Mouse (Mus musculus) CH12.LX (cell line): Measurements from ENCODE around the gene Cdk4. TPM values are rescaled to one million over a fixed set of nuclear protein-coding genes. Genes with fewer than 3 reads are reported as not detected.
A peak's percentile ranks its signal among the peaks of the same experiment; 100 is the strongest.

Experiments used
- DNase-seq: peaks from one replicate; pipeline ENCODE4 v3.0.0-alpha.2; 2013; ENCODE audit errors: extremely low read depth
- H3K27ac ChIP-seq: 2 replicates; pipeline ENCODE4 v1.5.1; 2012; ENCODE audit warnings: low read depth, mild to moderate bottlenecking, control low read depth, moderate library complexity; ENCODE audit not compliant: insufficient read depth
- H3K27me3 ChIP-seq: replicated peaks from 2 replicates; pipeline ENCODE3; 2012; ENCODE audit warnings: inconsistent platforms
- H3K36me3 ChIP-seq, 2 experiments: replicated peaks in 1 of 2; 2 replicates each; pipeline versions ENCODE3 to v1.6.1; 2012; ENCODE audit warnings: inconsistent platforms in 1 of 2, low read length in 1 of 2, mild to moderate bottlenecking in 1 of 2, mixed read lengths in 1 of 2, moderate library complexity in 1 of 2; ENCODE audit not compliant: control insufficient read depth in 1 of 2, insufficient read depth in 1 of 2
- H3K4me1 ChIP-seq, 2 experiments: 2 replicates each; pipeline ENCODE4 v1.6.1; 2012; ENCODE audit warnings: inconsistent platforms in 1 of 2, moderate library complexity in 1 of 2; ENCODE audit not compliant: insufficient read depth in 2 of 2, control insufficient read depth in 1 of 2
- H3K4me2 ChIP-seq: 2 replicates; pipeline ENCODE4 v1.6.1; 2012; ENCODE audit warnings: low read depth, mild to moderate bottlenecking, control low read depth; ENCODE audit not compliant: poor library complexity, insufficient read depth, severe bottlenecking
- H3K4me3 ChIP-seq, 3 experiments: fragments of 150-350 bp in 1 of 3; sonication (generic) in 1 of 3; replicated peaks in 1 of 3; 2 replicates each; pipeline versions ENCODE3 to v1.5.1; 2011 to 2012; ENCODE audit warnings: low read depth in 2 of 3, low read length in 2 of 3, mild to moderate bottlenecking in 2 of 3, moderate library complexity in 2 of 3, control low read depth in 1 of 3, improper control_type of control experiment in 1 of 3, inconsistent platforms in 1 of 3, mixed read lengths in 1 of 3; ENCODE audit not compliant: poor library complexity in 1 of 3
- H3K79me2 ChIP-seq: replicated peaks from 2 replicates; pipeline ENCODE4 v1.6.1; 2012; ENCODE audit warnings: mild to moderate bottlenecking, moderate library complexity; ENCODE audit not compliant: control insufficient read depth, poor library complexity, insufficient read depth, severe bottlenecking; ENCODE audit errors: extremely low read depth
- H3K9ac ChIP-seq: 2 replicates; pipeline ENCODE4 v1.6.1; 2012; ENCODE audit warnings: low read depth, mild to moderate bottlenecking, control low read depth, moderate library complexity; ENCODE audit not compliant: insufficient read depth
- H3K9me3 ChIP-seq: replicated peaks from 2 replicates; pipeline ENCODE3; 2012; ENCODE audit warnings: low read length, inconsistent platforms, mixed read lengths
- CHD1 ChIP-seq: IDR thresholded peaks from 2 replicates; pipeline ENCODE4 v1.6.1; 2012; ENCODE audit warnings: low read depth, low read length, improper control_type of control experiment, inconsistent platforms
- CHD2 ChIP-seq: IDR thresholded peaks from 2 replicates; pipeline ENCODE4 v1.6.1; 2011; ENCODE audit warnings: low read length, improper control_type of control experiment
- E2F4 ChIP-seq: IDR thresholded peaks from 2 replicates; pipeline ENCODE4 v1.6.1; 2011; ENCODE audit warnings: low read depth, low read length, improper control_type of control experiment; ENCODE audit not compliant: insufficient replicate concordance
- ELF1 ChIP-seq: IDR thresholded peaks from 2 replicates; pipeline ENCODE4 v1.6.1; 2014; ENCODE audit warnings: low read depth, mild to moderate bottlenecking, inconsistent platforms, low read length, improper control_type of control experiment
- EP300 ChIP-seq: IDR thresholded peaks from 2 replicates; pipeline ENCODE4 v1.6.1; 2011; ENCODE audit warnings: low read length, improper control_type of control experiment
- ETS1 ChIP-seq: conservative IDR thresholded peaks from 2 replicates; pipeline ENCODE4 v1.6.1; 2012; ENCODE audit warnings: low read depth, mild to moderate bottlenecking, inconsistent platforms, low read length, improper control_type of control experiment, moderate library complexity
- GABPA ChIP-seq: IDR thresholded peaks from 2 replicates; pipeline ENCODE4 v1.6.1; 2012; ENCODE audit warnings: low read depth, low read length, improper control_type of control experiment, inconsistent platforms; ENCODE audit not compliant: insufficient replicate concordance
- HCFC1 ChIP-seq: IDR thresholded peaks from 2 replicates; pipeline ENCODE4 v1.6.1; 2012; ENCODE audit warnings: low read depth, mild to moderate bottlenecking, inconsistent platforms, low read length, improper control_type of control experiment
- KAT2A ChIP-seq: IDR thresholded peaks from 2 replicates; pipeline ENCODE4 v1.6.1; 2012; ENCODE audit warnings: low read length, improper control_type of control experiment, inconsistent platforms; ENCODE audit not compliant: insufficient replicate concordance
- MAFK ChIP-seq: IDR thresholded peaks from 2 replicates; pipeline ENCODE4 v1.6.1; 2011; ENCODE audit warnings: low read length, improper control_type of control experiment; ENCODE audit not compliant: insufficient replicate concordance
- MAX ChIP-seq: IDR thresholded peaks from 2 replicates; pipeline ENCODE4 v1.6.1; 2011; ENCODE audit warnings: low read length, improper control_type of control experiment
- MAZ ChIP-seq: IDR thresholded peaks from 2 replicates; pipeline ENCODE4 v1.6.1; 2012; ENCODE audit warnings: low read depth, mild to moderate bottlenecking, inconsistent platforms, low read length, improper control_type of control experiment, moderate library complexity
- MEF2A ChIP-seq: IDR thresholded peaks from 2 replicates; pipeline ENCODE4 v1.6.1; 2014; ENCODE audit warnings: low read depth, mild to moderate bottlenecking, inconsistent platforms, low read length, improper control_type of control experiment, borderline replicate concordance
- MXI1 ChIP-seq: IDR thresholded peaks from 2 replicates; pipeline ENCODE4 v1.6.1; 2011; ENCODE audit warnings: mild to moderate bottlenecking, low read depth, low read length, improper control_type of control experiment
- MYC ChIP-seq: IDR thresholded peaks from 2 replicates; pipeline ENCODE4 v1.6.1; 2011; ENCODE audit warnings: low read depth, mild to moderate bottlenecking, improper control_type of control experiment, low read length
- NELFE ChIP-seq: IDR thresholded peaks from 2 replicates; pipeline ENCODE4 v1.6.1; 2011; ENCODE audit warnings: low read depth, low read length, improper control_type of control experiment
- NRF1 ChIP-seq: IDR thresholded peaks from 2 replicates; pipeline ENCODE4 v1.6.1; 2014; ENCODE audit warnings: low read depth, mild to moderate bottlenecking, inconsistent platforms, low read length, improper control_type of control experiment, moderate library complexity
- RAD21 ChIP-seq: IDR thresholded peaks from 2 replicates; pipeline ENCODE4 v1.6.1; 2011; ENCODE audit warnings: low read depth, mild to moderate bottlenecking, low read length, improper control_type of control experiment, moderate library complexity
- SIN3A ChIP-seq: IDR thresholded peaks from 2 replicates; pipeline ENCODE4 v1.6.1; 2012; ENCODE audit warnings: low read length, improper control_type of control experiment, inconsistent platforms
- SMC3 ChIP-seq: IDR thresholded peaks from 2 replicates; pipeline ENCODE4 v1.6.1; 2011; ENCODE audit warnings: low read depth, low read length, improper control_type of control experiment
- TBP ChIP-seq: conservative IDR thresholded peaks from 2 replicates; pipeline ENCODE4 v1.6.1; 2011; ENCODE audit warnings: low read depth, low read length, improper control_type of control experiment
- TCF12 ChIP-seq: IDR thresholded peaks from 2 replicates; pipeline ENCODE4 v1.6.1; 2014; ENCODE audit warnings: low read depth, mild to moderate bottlenecking, inconsistent platforms, low read length, improper control_type of control experiment
- UBTF ChIP-seq: IDR thresholded peaks from 2 replicates; pipeline ENCODE4 v1.6.1; 2012; ENCODE audit warnings: low read depth, mild to moderate bottlenecking, inconsistent platforms, low read length, improper control_type of control experiment, moderate library complexity
- USF1 ChIP-seq: IDR thresholded peaks from 2 replicates; pipeline ENCODE4 v1.6.1; 2014; ENCODE audit warnings: low read depth, mild to moderate bottlenecking, inconsistent platforms, low read length, improper control_type of control experiment
- USF2 ChIP-seq: conservative IDR thresholded peaks from 2 replicates; pipeline ENCODE4 v1.6.1; 2011; ENCODE audit warnings: low read depth, low read length, improper control_type of control experiment
- ZKSCAN1 ChIP-seq: IDR thresholded peaks from 2 replicates; pipeline ENCODE4 v1.6.1; 2012; ENCODE audit warnings: low read depth, inconsistent platforms, low read length, improper control_type of control experiment, borderline replicate concordance
- ZMIZ1 ChIP-seq: IDR thresholded peaks from 2 replicates; pipeline ENCODE4 v1.6.1; 2012; ENCODE audit warnings: low read depth, mild to moderate bottlenecking, inconsistent platforms, low read length, improper control_type of control experiment
- ZNF384 ChIP-seq: IDR thresholded peaks from 2 replicates; pipeline ENCODE4 v1.6.1; 2012; ENCODE audit warnings: low read depth, low read length, improper control_type of control experiment, inconsistent platforms
- dilution Hi-C: fragments of 300-500 bp; cut with MboI; formaldehyde crosslinking; loops from 2 replicates; pipeline ENCODE4 v1.14.3; 2020; ENCODE audit warnings: low sequenced_read_pairs; ENCODE audit not compliant: extremely low pct_unique_long_range_greater_than_20kb, extremely low pct_ligation_motif_present
- in situ Hi-C: fragments of 300-500 bp; cut with MboI; formaldehyde crosslinking; loops from 3 replicates; pipeline ENCODE4 v1.14.3; 2019; ENCODE audit warnings: low sequenced_read_pairs, low pct_ligation_motif_present, low pct_unique_long_range_greater_than_20kb, mixed read lengths
- polyA plus RNA-seq: library from polyadenylated mRNA; unstranded; fragments of >175 nt; gene quantifications from 2 replicates; pipeline ENCODE4 v1.2.1, GENCODE M21; 2012; ENCODE audit warnings: low read depth; ENCODE audit not compliant: insufficient read length
- total RNA-seq, 2 experiments: library from RNA; depleted of rRNA; stranded (reverse); fragments of 300-350 nt in 1 of 2; fragments of >200 nt in 1 of 2; gene quantifications; 2 replicates each; pipeline ENCODE4 v1.2.3; 2012 to 2014

Cdk4 gene
- total and polyA plus RNA-seq, 3 experiments: 257 to 921 (median 864) TPM

- H3K9me3 ChIP-seq: no peaks in the 10 kb centered on the region
- H3K4me2 ChIP-seq: no peak overlapping the region
- H3K27me3 ChIP-seq: peaks cover 37% of the 10 kb centered on the region
- DNase-seq: no peak
- TF ChIP-seq TBP (no peak), CHD2 (no peak), USF1 (no peak), NRF1 (no peak), KAT2A (no peak), HCFC1 (no peak), CHD1 (no peak)
- H3K4me1 ChIP-seq: peaks cover 8 to 43% of the 10 kb centered on the region in 2 experiments
- peaks cover 21% of the 10 kb centered on the region for H3K79me2 ChIP-seq
- dilution Hi-C loops (no loop called here), in situ Hi-C loops (no loop called here)
- no peak overlapping the region for H3K27ac ChIP-seq
- no peak overlapping the region for H3K4me3 ChIP-seq
- H3K9ac ChIP-seq: no peak overlapping the region
- peaks cover 26 to 32% of the 10 kb centered on the region in 2 experiments for H3K36me3 ChIP-seq
Measured at GRCm38 (mm10) chr10:127062503-127062902, 831 bp upstream of the Cdk4 start.

- dilution Hi-C loops: no loop called here
- Histone ChIP-seq H3K9ac (peak overlapping the region; percentile 93), H3K4me3 (peak overlapping the region; percentile 83 to 96 (median 89)), H3K27ac (peak overlapping the region; percentile 33; the same call in 1 of the 2 replicates), H3K36me3 (peaks cover 37 to 45% of the 10 kb centered on the region in 2 experiments), H3K4me2 (peak overlapping the region; percentile 74), H3K9me3 (no peaks in the 10 kb centered on the region), H3K79me2 (peaks cover 21% of the 10 kb centered on the region), H3K27me3 (peaks cover 26% of the 10 kb centered on the region), H3K4me1 (peaks cover 5 to 47% of the 10 kb centered on the region in 2 experiments)
- TF ChIP-seq ZMIZ1 (no peak), E2F4 (no peak), USF1 (no peak), MAX (no peak), SMC3 (no peak), TBP (no peak), MYC (no peak), GABPA (no peak), RAD21 (no peak), ELF1 (no peak), MAFK (no peak), ZKSCAN1 (no peak), NELFE (no peak), UBTF (no peak; the same call in 1 of the 2 replicates), USF2 (no peak), MEF2A (no peak), KAT2A (no peak), TCF12 (no peak), SIN3A (0 out of 2 replicates have a peak, but pooled peaks have one; percentile 17), NRF1 (0 out of 2 replicates have a peak, but pooled peaks have one; percentile 19), ZNF384 (no peak), MXI1 (0 out of 2 replicates have a peak, but pooled peaks have one; percentile 14), MAZ (no peak), EP300 (no peak), ETS1 (no peak)
- no peak for DNase-seq
- in situ Hi-C loops: no loop called here
Measured at GRCm38 (mm10) chr10:127063913-127064870, 858 bp downstream of the Cdk4 start.
